ENCODE assay signal across 10 mouse cellular contexts in the genomic region with DNA sequence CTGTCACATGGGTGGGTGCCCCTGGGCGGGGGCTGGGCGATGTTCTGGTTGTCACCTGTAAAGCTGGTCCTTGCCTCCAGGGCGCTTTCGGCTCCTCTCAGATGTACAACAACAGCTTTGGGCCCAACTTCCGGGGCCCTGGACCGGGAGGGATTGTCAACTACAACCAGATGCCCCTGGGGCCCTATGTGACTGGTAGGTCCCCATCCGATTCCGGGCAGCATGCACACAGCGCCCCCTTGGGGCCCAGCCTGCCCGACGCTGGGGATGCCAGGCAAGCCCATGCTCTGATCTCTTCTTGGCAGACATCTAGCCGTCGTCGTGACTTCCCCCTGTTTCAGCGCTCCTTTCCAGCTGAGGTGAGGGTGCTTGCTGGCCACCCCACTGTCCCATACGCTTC. TPM values are rescaled to one million over a fixed set of nuclear protein-coding genes. Genes with fewer than 3 reads are reported as not detected.
DNase-seq lines count a peak whose midpoint lies in the region; ATAC-seq and TF ChIP-seq lines count a peak whose summit lies in the region.
"Had no signal": no experiment of that assay in that cellular context is flagged by ENCODE, and none has a peak within 500 bp of the region (broad histone marks: within the 10 kb centered on the region; RNA-seq: fewer than 3 reads in every experiment).

No protein-coding gene starts in this region.

- peak; percentile 27 to 51 for DNase-seq in adrenal gland, adult (ENCODE audit: inconsistent age in 2 of 2, low spot score in 1 of 2)
- no peak for DNase-seq in adrenal gland, postnatal 4 days (ENCODE audit: low spot score in 2 of 2)
- no peak for DNase-seq in left cerebral cortex, adult 2 months (ENCODE audit: extremely low spot score in 1 of 2, low spot score in 2 of 2)
- no peak for DNase-seq in left cerebral cortex, adult 9 months (ENCODE audit: low spot score in 2 of 2)
- DNase-seq in adrenal gland, postnatal 25 days: peak; percentile 24
- DNase-seq in naive thymus-derived CD4-positive, alpha-beta T cell, adult 2 months (ENCODE audit: low read depth): peak; percentile 39
- no peak for DNase-seq in hindbrain, embryonic 10.5 days (ENCODE audit: low spot score)

- H3K27ac ChIP-seq in left cerebral cortex, adult 2 months: no peak overlapping the region
- no peak overlapping the region for H3K27ac ChIP-seq in hindbrain, embryonic 10.5 days
- H3K27ac ChIP-seq: embryonic facial prominence, embryonic 12.5 days; lung, embryonic 15.5 days had no signal

- H3K4me3 ChIP-seq in left cerebral cortex, adult 2 months: no peak overlapping the region
- no peak overlapping the region for H3K4me3 ChIP-seq in hindbrain, embryonic 10.5 days
- H3K4me3 ChIP-seq: embryonic facial prominence, embryonic 12.5 days; lung, embryonic 15.5 days had no signal

- no peaks in the 10 kb centered on the region for H3K9me3 ChIP-seq in hindbrain, embryonic 10.5 days
- H3K9me3 ChIP-seq: embryonic facial prominence, embryonic 12.5 days; lung, embryonic 15.5 days had no signal

- H3K36me3 ChIP-seq in hindbrain, embryonic 10.5 days: no peaks in the 10 kb centered on the region
- H3K36me3 ChIP-seq: embryonic facial prominence, embryonic 12.5 days; lung, embryonic 15.5 days had no signal

- H3K4me1 ChIP-seq in hindbrain, embryonic 10.5 days (replicated peaks): peaks cover 7% of the 10 kb centered on the region
- H3K4me1 ChIP-seq: embryonic facial prominence, embryonic 12.5 days; lung, embryonic 15.5 days had no signal

- 69% methylated on average over 16 of the region's 16 CpGs for WGBS in hindbrain, embryonic 10.5 days

- intact Hi-C loops in left cerebral cortex, adult 2 months (cut with DNase I): no loop called here

- no peaks in the 10 kb centered on the region for H3K27me3 ChIP-seq in hindbrain, embryonic 10.5 days (ENCODE audit: insufficient read depth, poor library complexity, severe bottlenecking)
- H3K27me3 ChIP-seq: embryonic facial prominence, embryonic 12.5 days; lung, embryonic 15.5 days had no signal

- no peak for ATAC-seq in inflammation-experienced regulatory T-cells, adult 6 months

- TF ChIP-seq CTCF in left cerebral cortex, adult 2 months (IDR thresholded peaks at IDR 0.05): peak; percentile 59

RNA-seq across cellular contexts. Expression of a gene that starts 47.2 kb away (rescaled TPM):
- total RNA-seq in adrenal gland, postnatal 4 days (2021): 10 to 100 TPM; 19.0 to 24.7 TPM
- 100 to 1,000 TPM; 176 to 194 TPM for total RNA-seq in left cerebral cortex, adult 2 months (2021)
- 4.2 and 9.5 TPM in 2 replicates for total RNA-seq in adrenal gland, postnatal 25 days (2021)
- polyA plus RNA-seq in hindbrain, embryonic 10.5 days (2016; fragmentation: Nextera tagmentation; extraction: Ambion mirVana): 0.09 and 0.10 TPM in 2 replicates
- under 1 TPM in 2 of 3 experiments, not detected in 1; 0.05 to 0.11 TPM for polyA plus RNA-seq in inflammation-experienced regulatory T-cells, adult 6 months (2017; shearing (Covaris generic))

Comparison
In these comparisons a context has a peak if more than half of its experiments do, and no peak if none do; other contexts are left out.
1. DNase-seq: peak in adrenal gland, adult (2 of 2), adrenal gland, postnatal 25 days (single experiment) and naive thymus-derived CD4-positive, alpha-beta T cell, adult 2 months (single experiment); none in adrenal gland, postnatal 4 days (0 of 2), left cerebral cortex, adult 2 months (0 of 2), left cerebral cortex, adult 9 months (0 of 2) and hindbrain, embryonic 10.5 days (single experiment).
2. RNA of a gene that starts 47.2 kb away (total RNA-seq): 176 to 194 TPM in left cerebral cortex, adult 2 months; 19.0 to 24.7 TPM in adrenal gland, postnatal 4 days and 4.2 to 9.5 TPM in adrenal gland, postnatal 25 days; every median in the first group is over 4 times any median in the second.